Mouse (Mus musculus): ENCODE data around the gene Sbds.

Sbds gene

GRCm38 (mm10) chr5:130222146-130223004 lies 33.0 kb downstream of the Sbds start:
- TF ChIP-seq GATA4 (IDR thresholded peaks at IDR 0.05; ENCODE audit: insufficient replicate concordance, low read length), result peak; percentile 61; the same call in 1 of the 2 replicates

- no peak for TF ChIP-seq GATA4 (IDR thresholded peaks at IDR 0.05; ENCODE audit: insufficient replicate concordance, low read length)
These were observed 33.6 kb downstream of the Sbds start for GRCm38 (mm10) chr5:130221760-130222145.

- TF ChIP-seq GATA4 (IDR thresholded peaks at IDR 0.05; ENCODE audit: insufficient replicate concordance, low read length), result no peak
These were observed 34.0 kb downstream of the Sbds start for GRCm38 (mm10) chr5:130221316-130221715.

GRCm38 (mm10) chr5:130218336-130218735 lies 37.0 kb downstream of the Sbds start:
- no peak for TF ChIP-seq GATA4 (IDR thresholded peaks at IDR 0.05; ENCODE audit: insufficient replicate concordance, low read length)

GRCm38 (mm10) chr5:130217406-130217805 lies 37.9 kb downstream of the Sbds start:
- TF ChIP-seq GATA4 (IDR thresholded peaks at IDR 0.05; ENCODE audit: insufficient replicate concordance, low read length), result no peak

- no peak for TF ChIP-seq GATA4 (IDR thresholded peaks at IDR 0.05; ENCODE audit: insufficient replicate concordance, low read length)
These were observed 38.5 kb downstream of the Sbds start, which contains the start of gene Tmem248 for GRCm38 (mm10) chr5:130216781-130217180. Tmem248 (plus strand) TSS chr5:130217081.

- TF ChIP-seq GATA4 (IDR thresholded peaks at IDR 0.05; ENCODE audit: insufficient replicate concordance, low read length), result no peak
These were observed 42.4 kb downstream of the Sbds start for GRCm38 (mm10) chr5:130212956-130213355.

- TF ChIP-seq GATA4 (IDR thresholded peaks at IDR 0.05; ENCODE audit: insufficient replicate concordance, low read length), result no peak
These were observed 48.0 kb downstream of the Sbds start for GRCm38 (mm10) chr5:130207299-130207698.

GRCm38 (mm10) chr5:130205441-130206023 lies 49.8 kb downstream of the Sbds start:
- no peak for TF ChIP-seq GATA4 (IDR thresholded peaks at IDR 0.05; ENCODE audit: insufficient replicate concordance, low read length)

GRCm38 (mm10) chr5:130204560-130204959 lies 50.8 kb downstream of the Sbds start:
- TF ChIP-seq GATA4 (IDR thresholded peaks at IDR 0.05; ENCODE audit: insufficient replicate concordance, low read length), result no peak

- no peak for TF ChIP-seq GATA4 (IDR thresholded peaks at IDR 0.05; ENCODE audit: insufficient replicate concordance, low read length)
These were observed 51.4 kb downstream of the Sbds start for GRCm38 (mm10) chr5:130203948-130204347.

GRCm38 (mm10) chr5:130200233-130201029 lies 54.9 kb downstream of the Sbds start:
- TF ChIP-seq GATA4 (IDR thresholded peaks at IDR 0.05; ENCODE audit: insufficient replicate concordance, low read length), result no peak

- TF ChIP-seq GATA4 (IDR thresholded peaks at IDR 0.05; ENCODE audit: insufficient replicate concordance, low read length), result no peak
These were observed 57.3 kb downstream of the Sbds start for GRCm38 (mm10) chr5:130197981-130198380.

GRCm38 (mm10) chr5:130197454-130197853 lies 57.9 kb downstream of the Sbds start:
- TF ChIP-seq GATA4 (IDR thresholded peaks at IDR 0.05; ENCODE audit: insufficient replicate concordance, low read length), result no peak

GRCm38 (mm10) chr5:130196307-130196706 lies 59.0 kb downstream of the Sbds start:
- no peak for TF ChIP-seq GATA4 (IDR thresholded peaks at IDR 0.05; ENCODE audit: insufficient replicate concordance, low read length)
